Mouse (Mus musculus): ENCODE results near the gene Ttc21b. TPM values are rescaled to one million over a fixed set of nuclear protein-coding genes. Genes with fewer than 3 reads are reported as not detected.

The Ttc21b gene
- polyA plus RNA-seq, 1 experiment: 3.4 TPM

DNA sequence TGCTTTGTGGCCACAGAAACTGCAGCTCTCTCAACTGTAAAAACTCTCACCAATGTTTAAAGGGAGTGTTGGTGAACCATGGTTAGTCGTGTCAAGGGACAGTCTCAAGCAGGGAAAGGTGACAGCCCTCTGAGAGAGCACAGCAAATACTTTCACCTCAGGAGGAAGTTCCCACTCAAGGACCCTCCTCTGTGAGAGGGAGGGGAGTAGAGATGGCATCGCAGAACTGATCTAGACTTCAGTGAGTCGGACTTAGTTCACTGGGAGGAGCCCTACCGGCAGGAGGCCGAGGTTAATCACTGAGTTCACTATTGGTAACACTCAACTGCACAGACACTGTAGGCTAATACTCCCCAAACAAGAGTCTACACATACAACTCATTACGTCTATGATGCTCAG lies 68.9 kb downstream of the Ttc21b start:
- no peaks in the 10 kb centered on the region for H3K27me3 ChIP-seq (ENCODE audit: control insufficient read depth, insufficient read depth, low read length)
- TF ChIP-seq CTCF (IDR thresholded peaks at IDR 0.05; ENCODE audit: borderline replicate concordance, control insufficient read depth, extremely low read depth, insufficient read depth, low read length, poor library complexity) (no peak), POLR2A (IDR thresholded peaks at IDR 0.05; ENCODE audit: control insufficient read depth, extremely low read depth, insufficient read depth, low read length, poor library complexity) (no peak)
- H3K27ac ChIP-seq (ENCODE audit: control insufficient read depth, insufficient read depth, low read length): no peak overlapping the region
- H3K4me3 ChIP-seq (ENCODE audit: control insufficient read depth, insufficient read depth, low read length): no peak overlapping the region
- DNase-seq: no peak
- 96% methylated on average over 6 of the region's 6 CpGs for WGBS
- H3K36me3 ChIP-seq (ENCODE audit: control insufficient read depth, insufficient read depth, low read length): no peaks in the 10 kb centered on the region
- no peaks in the 10 kb centered on the region for H3K4me1 ChIP-seq (replicated peaks; ENCODE audit: control insufficient read depth, insufficient read depth, low read length)

DNA sequence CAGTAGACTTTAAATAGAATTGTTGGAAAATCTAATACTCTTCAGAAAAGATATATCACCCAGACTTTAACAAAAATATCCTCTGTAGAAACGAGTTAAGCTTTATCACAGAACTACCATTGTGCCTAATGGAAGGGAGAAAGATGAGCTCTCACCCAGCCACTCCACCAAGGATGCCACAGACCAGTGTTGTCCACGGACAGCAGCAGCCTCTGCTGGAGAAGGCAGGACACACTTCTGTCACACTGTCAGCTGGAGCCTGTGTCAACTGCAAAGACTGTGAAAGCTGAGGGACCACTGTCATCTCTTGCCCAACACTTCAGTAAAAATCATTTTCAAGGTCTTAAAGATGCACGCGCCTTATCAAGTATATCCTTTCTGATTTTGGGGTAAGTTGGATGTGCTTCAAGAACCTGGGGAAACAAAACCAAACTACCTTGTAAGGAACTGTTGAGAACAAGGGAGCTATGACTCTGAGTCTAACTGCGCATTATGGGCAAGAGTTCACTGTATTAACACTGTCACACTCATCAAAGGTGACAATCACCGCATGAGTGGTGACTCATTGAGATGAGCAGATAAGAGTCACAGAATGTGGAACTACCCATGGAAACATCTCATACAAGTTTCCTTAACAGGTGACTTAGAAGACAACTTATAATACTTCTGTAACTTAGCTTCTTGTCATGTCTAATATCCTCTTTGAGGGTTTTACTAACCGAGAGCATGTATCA lies 71.8 kb downstream of the Ttc21b start:
- DNase-seq: no peak
- Histone ChIP-seq H3K36me3 (ENCODE audit: control insufficient read depth, insufficient read depth, low read length) (no peaks in the 10 kb centered on the region), H3K4me1 (replicated peaks; ENCODE audit: control insufficient read depth, insufficient read depth, low read length) (no peaks in the 10 kb centered on the region), H3K4me3 (ENCODE audit: control insufficient read depth, insufficient read depth, low read length) (no peak overlapping the region), H3K27ac (ENCODE audit: control insufficient read depth, insufficient read depth, low read length) (no peak overlapping the region), H3K27me3 (ENCODE audit: control insufficient read depth, insufficient read depth, low read length) (no peaks in the 10 kb centered on the region)
- WGBS: 81% methylated on average over 7 of the region's 7 CpGs
- no peak for TF ChIP-seq CTCF (IDR thresholded peaks at IDR 0.05; ENCODE audit: borderline replicate concordance, control insufficient read depth, extremely low read depth, insufficient read depth, low read length, poor library complexity)
- TF ChIP-seq POLR2A (IDR thresholded peaks at IDR 0.05; ENCODE audit: control insufficient read depth, extremely low read depth, insufficient read depth, low read length, poor library complexity): no peak

DNA sequence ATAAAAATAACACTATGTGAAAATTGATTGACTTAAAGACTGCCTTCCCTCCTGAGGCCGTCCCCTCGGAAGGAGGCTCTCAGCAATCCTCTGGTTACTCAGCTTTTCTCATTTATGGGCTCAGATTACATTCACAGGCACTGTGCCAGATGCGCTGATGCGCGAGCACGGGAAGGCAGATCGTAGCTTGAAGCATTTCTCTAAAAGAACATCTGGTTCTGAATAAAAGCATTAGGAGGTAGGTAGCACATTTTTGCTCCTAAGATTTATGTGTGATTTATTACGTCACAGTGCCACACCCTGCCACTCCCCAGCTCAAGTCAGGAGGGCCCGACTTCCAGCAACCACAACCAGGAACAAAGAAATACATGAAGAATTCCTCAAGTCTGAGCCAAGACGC lies 76.1 kb downstream of the Ttc21b start:
- H3K27me3 ChIP-seq (ENCODE audit: control insufficient read depth, insufficient read depth, low read length): no peaks in the 10 kb centered on the region
- H3K4me1 ChIP-seq (replicated peaks; ENCODE audit: control insufficient read depth, insufficient read depth, low read length): no peaks in the 10 kb centered on the region
- H3K27ac ChIP-seq (ENCODE audit: control insufficient read depth, insufficient read depth, low read length): no peak overlapping the region
- H3K36me3 ChIP-seq (ENCODE audit: control insufficient read depth, insufficient read depth, low read length): no peaks in the 10 kb centered on the region
- DNase-seq: no peak
- TF ChIP-seq CTCF (IDR thresholded peaks at IDR 0.05; ENCODE audit: borderline replicate concordance, control insufficient read depth, extremely low read depth, insufficient read depth, low read length, poor library complexity) (no peak), POLR2A (IDR thresholded peaks at IDR 0.05; ENCODE audit: control insufficient read depth, extremely low read depth, insufficient read depth, low read length, poor library complexity) (no peak)
- WGBS: 84% methylated on average over 10 of the region's 10 CpGs
- H3K4me3 ChIP-seq (ENCODE audit: control insufficient read depth, insufficient read depth, low read length): no peak overlapping the region

DNA sequence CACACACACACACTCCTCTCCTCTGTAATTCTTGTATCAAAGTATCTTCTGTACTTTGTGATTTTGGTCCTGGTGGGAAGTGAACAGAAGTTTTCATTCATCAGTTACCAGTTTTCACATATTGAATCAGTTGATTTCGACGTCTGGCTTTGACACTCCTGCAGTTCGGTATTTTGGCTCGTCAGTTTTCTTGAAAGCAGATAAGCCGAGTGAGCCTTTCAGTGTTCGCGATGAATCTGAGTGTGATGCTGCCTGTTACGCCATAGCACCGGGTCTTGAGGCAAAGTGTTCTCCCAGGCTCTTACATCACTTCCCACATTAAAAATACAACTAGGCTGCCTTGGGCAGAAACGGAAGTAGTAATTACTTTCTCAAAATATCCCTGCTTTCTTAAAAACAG lies 76.6 kb downstream of the Ttc21b start:
- Histone ChIP-seq H3K27me3 (ENCODE audit: control insufficient read depth, insufficient read depth, low read length) (no peaks in the 10 kb centered on the region), H3K27ac (ENCODE audit: control insufficient read depth, insufficient read depth, low read length) (no peak overlapping the region), H3K4me1 (replicated peaks; ENCODE audit: control insufficient read depth, insufficient read depth, low read length) (no peaks in the 10 kb centered on the region), H3K4me3 (ENCODE audit: control insufficient read depth, insufficient read depth, low read length) (no peak overlapping the region), H3K36me3 (ENCODE audit: control insufficient read depth, insufficient read depth, low read length) (no peaks in the 10 kb centered on the region)
- no peak for DNase-seq
- WGBS: 70% methylated on average over 10 of the region's 10 CpGs
- TF ChIP-seq POLR2A (IDR thresholded peaks at IDR 0.05; ENCODE audit: control insufficient read depth, extremely low read depth, insufficient read depth, low read length, poor library complexity): no peak
- no peak for TF ChIP-seq CTCF (IDR thresholded peaks at IDR 0.05; ENCODE audit: borderline replicate concordance, control insufficient read depth, extremely low read depth, insufficient read depth, low read length, poor library complexity)

DNA sequence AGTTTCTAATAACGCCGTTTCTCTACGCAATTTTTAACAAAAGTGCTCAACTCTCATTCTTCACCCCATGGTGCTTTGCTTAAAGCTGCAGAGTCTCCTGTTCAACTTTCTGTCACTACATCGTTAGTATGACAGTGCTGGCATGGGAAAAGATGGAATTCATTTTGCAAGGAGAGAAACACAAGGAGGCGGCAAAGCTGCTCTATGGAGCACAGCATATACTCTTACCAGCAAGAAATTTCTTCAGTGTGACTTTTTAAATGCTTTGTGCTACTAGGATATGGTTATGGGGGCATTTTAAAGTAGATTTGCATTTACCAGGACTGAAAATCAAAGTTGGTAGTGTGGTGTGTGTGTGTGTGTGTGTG lies 77.6 kb downstream of the Ttc21b start:
- Histone ChIP-seq H3K36me3 (ENCODE audit: control insufficient read depth, insufficient read depth, low read length) (no peaks in the 10 kb centered on the region), H3K27me3 (ENCODE audit: control insufficient read depth, insufficient read depth, low read length) (no peaks in the 10 kb centered on the region), H3K4me1 (replicated peaks; ENCODE audit: control insufficient read depth, insufficient read depth, low read length) (no peaks in the 10 kb centered on the region), H3K27ac (ENCODE audit: control insufficient read depth, insufficient read depth, low read length) (no peak overlapping the region), H3K4me3 (ENCODE audit: control insufficient read depth, insufficient read depth, low read length) (no peak overlapping the region)
- TF ChIP-seq CTCF (IDR thresholded peaks at IDR 0.05; ENCODE audit: borderline replicate concordance, control insufficient read depth, extremely low read depth, insufficient read depth, low read length, poor library complexity): no peak
- TF ChIP-seq POLR2A (IDR thresholded peaks at IDR 0.05; ENCODE audit: control insufficient read depth, extremely low read depth, insufficient read depth, low read length, poor library complexity): no peak
- DNase-seq: no peak
- 98% methylated on average over 5 of the region's 5 CpGs for WGBS

DNA sequence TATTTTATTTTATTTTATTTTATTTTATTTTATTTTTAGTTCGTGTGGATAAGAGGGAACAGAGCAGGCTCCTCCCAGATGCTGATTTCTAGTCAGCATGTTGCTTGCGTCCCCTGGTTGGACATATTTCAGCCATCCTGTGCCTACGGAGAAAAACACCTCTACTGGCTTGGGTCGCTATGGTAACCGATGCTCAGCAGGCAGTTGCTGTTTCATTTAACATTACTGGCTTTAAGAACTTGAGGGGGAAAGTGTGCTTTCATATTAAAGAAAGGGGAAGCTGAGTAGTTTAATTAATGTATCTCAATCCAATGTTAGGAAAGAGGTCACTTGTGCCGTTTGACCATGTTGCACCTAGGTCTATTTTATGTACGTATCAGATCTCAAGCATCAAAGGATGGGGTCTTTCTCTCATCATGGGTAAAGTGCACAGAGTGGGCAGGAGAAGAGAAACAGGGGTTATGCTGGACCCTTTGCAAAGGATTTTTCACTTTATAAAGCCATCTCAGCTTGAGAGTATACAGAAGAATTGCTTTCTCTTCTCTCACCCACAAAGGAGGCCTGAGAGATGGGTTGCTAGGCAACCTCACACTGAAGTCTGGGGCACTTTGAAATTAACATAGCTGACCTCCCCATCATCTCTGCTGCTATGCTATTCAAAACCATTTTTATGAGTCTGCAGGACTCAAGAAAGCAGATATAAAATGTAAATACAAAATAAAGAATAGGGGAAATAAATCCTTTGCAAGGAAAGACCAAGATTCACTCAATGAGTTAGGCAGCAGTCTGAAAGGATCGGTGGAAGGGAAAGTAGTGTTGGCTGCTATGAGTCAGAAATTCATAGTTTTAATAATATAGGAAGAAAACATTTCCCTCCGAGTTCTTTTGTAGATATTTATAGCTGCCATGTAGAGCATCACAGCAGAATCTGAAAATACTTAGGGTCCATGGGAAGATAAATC lies 78.2 kb downstream of the Ttc21b start:
- H3K4me3 ChIP-seq (ENCODE audit: control insufficient read depth, insufficient read depth, low read length): no peak overlapping the region
- no peak overlapping the region for H3K27ac ChIP-seq (ENCODE audit: control insufficient read depth, insufficient read depth, low read length)
- no peak for DNase-seq
- no peaks in the 10 kb centered on the region for H3K36me3 ChIP-seq (ENCODE audit: control insufficient read depth, insufficient read depth, low read length)
- 85% methylated on average over 9 of the region's 9 CpGs for WGBS
- H3K4me1 ChIP-seq (replicated peaks; ENCODE audit: control insufficient read depth, insufficient read depth, low read length): no peaks in the 10 kb centered on the region
- H3K27me3 ChIP-seq (ENCODE audit: control insufficient read depth, insufficient read depth, low read length): no peaks in the 10 kb centered on the region
- TF ChIP-seq POLR2A (IDR thresholded peaks at IDR 0.05; ENCODE audit: control insufficient read depth, extremely low read depth, insufficient read depth, low read length, poor library complexity) (no peak), CTCF (IDR thresholded peaks at IDR 0.05; ENCODE audit: borderline replicate concordance, control insufficient read depth, extremely low read depth, insufficient read depth, low read length, poor library complexity) (no peak)

Measured in thymus, adult 2 months (tissue).